Mouse (Mus musculus) lung, postnatal 0 days (tissue): ENCODE data around the gene Dpp9.

Experiments
- CTCF ChIP-seq: IDR thresholded peaks from 2 replicates; pipeline ENCODE4 v1.5.1; 2016; ENCODE audit warnings: antibody characterized with exemption, mild to moderate bottlenecking
- EP300 ChIP-seq: IDR thresholded peaks from 2 replicates; pipeline ENCODE4 v1.6.1; 2016; ENCODE audit warnings: antibody characterized with exemption, mild to moderate bottlenecking, control low read depth

DNA sequence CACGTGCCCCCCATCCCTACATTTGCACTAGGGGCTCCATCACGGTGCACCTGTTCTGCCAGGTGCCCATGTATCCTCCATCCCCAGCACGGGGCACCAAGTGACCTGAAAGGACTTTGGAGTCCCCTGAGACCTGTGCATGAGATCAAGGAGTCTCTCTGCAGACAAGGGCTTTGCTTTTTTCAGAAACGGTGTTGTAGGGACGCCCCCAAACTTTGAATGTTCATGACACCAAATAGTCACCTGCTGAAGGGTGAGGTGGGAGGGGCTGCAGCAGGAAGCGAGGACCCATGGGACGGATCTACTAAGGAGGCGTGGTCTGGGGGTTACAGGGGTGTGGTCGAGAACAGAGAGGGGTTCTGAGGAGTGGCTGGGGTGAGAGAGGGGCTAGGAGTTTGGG lies 70.4 kb downstream of the Dpp9 start:
- TF ChIP-seq CTCF, result no peak
- TF ChIP-seq EP300, result no peak
